Mouse (Mus musculus): Measurements from ENCODE around the gene Ttc36. TPM values are rescaled to one million over a fixed set of nuclear protein-coding genes. Genes with fewer than 3 reads are reported as not detected.

The Ttc36 gene
- 0.67 and 1.1 TPM in 2 replicates for polyA plus RNA-seq (2012; rRNA removed)

GRCm38 (mm10) chr9:44802808-44803450 lies at the start of gene Ttc36:
Ttc36 (minus strand) TSS chr9:44803072.
- DNase-seq: no peak
- Histone ChIP-seq H3K4me3 (replicated peaks; ENCODE audit: insufficient read depth, low read depth, low read length) (no peak within 1 kb of the TSS), H3K4me1 (ENCODE audit: control insufficient read depth, insufficient read depth, low read length) (no peaks in the 10 kb centered on the region), H3K27ac (ENCODE audit: insufficient read depth, low read length) (no peak within 1 kb of the TSS), H3K27me3 (ENCODE audit: control insufficient read depth, insufficient read depth, low read length) (no peaks in the 10 kb centered on the region)
- TF ChIP-seq CTCF (IDR thresholded peaks at IDR 0.05; ENCODE audit: borderline replicate concordance, insufficient read depth, low read depth, low read length) (no peak), POLR2A (IDR thresholded peaks at IDR 0.05; ENCODE audit: borderline replicate concordance, insufficient read depth, low read length) (no peak)
- WGBS: 80% methylated on average over 4 of the region's 4 CpGs

GRCm38 (mm10) chr9:44847446-44847845 lies 44.6 kb upstream of the Ttc36 start:
- no peak for DNase-seq
- WGBS: 40% methylated on average over 6 of the region's 6 CpGs
- H3K27ac ChIP-seq (ENCODE audit: insufficient read depth, low read length): no peak overlapping the region
- H3K27me3 ChIP-seq (ENCODE audit: control insufficient read depth, insufficient read depth, low read length): no peaks in the 10 kb centered on the region
- H3K4me1 ChIP-seq (ENCODE audit: control insufficient read depth, insufficient read depth, low read length): no peaks in the 10 kb centered on the region
- no peak overlapping the region for H3K4me3 ChIP-seq (replicated peaks; ENCODE audit: insufficient read depth, low read depth, low read length)
- TF ChIP-seq POLR2A (IDR thresholded peaks at IDR 0.05; ENCODE audit: borderline replicate concordance, insufficient read depth, low read length): no peak
- no peak for TF ChIP-seq CTCF (IDR thresholded peaks at IDR 0.05; ENCODE audit: borderline replicate concordance, insufficient read depth, low read depth, low read length)

- H3K27ac ChIP-seq (ENCODE audit: insufficient read depth, low read length): no peak overlapping the region
- H3K4me3 ChIP-seq (replicated peaks; ENCODE audit: insufficient read depth, low read depth, low read length): no peak overlapping the region
- WGBS: 75% methylated on average over 10 of the region's 10 CpGs
- no peaks in the 10 kb centered on the region for H3K4me1 ChIP-seq (ENCODE audit: control insufficient read depth, insufficient read depth, low read length)
- peak in 1 of 2 experiments; percentile 39 for DNase-seq
- H3K27me3 ChIP-seq (ENCODE audit: control insufficient read depth, insufficient read depth, low read length): no peaks in the 10 kb centered on the region
- TF ChIP-seq POLR2A (IDR thresholded peaks at IDR 0.05; ENCODE audit: borderline replicate concordance, insufficient read depth, low read length): no peak
- peak; percentile 58 for TF ChIP-seq CTCF (IDR thresholded peaks at IDR 0.05; ENCODE audit: borderline replicate concordance, insufficient read depth, low read depth, low read length)
These were observed 38.4 kb upstream of the Ttc36 start for GRCm38 (mm10) chr9:44841241-44841640.

- Histone ChIP-seq H3K4me1 (ENCODE audit: control insufficient read depth, insufficient read depth, low read length) (no peaks in the 10 kb centered on the region), H3K4me3 (replicated peaks; ENCODE audit: insufficient read depth, low read depth, low read length) (no peak overlapping the region), H3K27ac (ENCODE audit: insufficient read depth, low read length) (no peak overlapping the region), H3K27me3 (ENCODE audit: control insufficient read depth, insufficient read depth, low read length) (no peaks in the 10 kb centered on the region)
- peak; percentile 70 to 80 for DNase-seq
- WGBS: 24% methylated on average over 7 of the region's 7 CpGs
- TF ChIP-seq POLR2A (IDR thresholded peaks at IDR 0.05; ENCODE audit: borderline replicate concordance, insufficient read depth, low read length) (no peak), CTCF (IDR thresholded peaks at IDR 0.05; ENCODE audit: borderline replicate concordance, insufficient read depth, low read depth, low read length) (peak; percentile 74)
These were observed 33.6 kb upstream of the Ttc36 start for GRCm38 (mm10) chr9:44836439-44836838.

GRCm38 (mm10) chr9:44832356-44832755 lies 29.5 kb upstream of the Ttc36 start:
- no peak for TF ChIP-seq POLR2A (IDR thresholded peaks at IDR 0.05; ENCODE audit: borderline replicate concordance, insufficient read depth, low read length)
- TF ChIP-seq CTCF (IDR thresholded peaks at IDR 0.05; ENCODE audit: borderline replicate concordance, insufficient read depth, low read depth, low read length): no peak
- Histone ChIP-seq H3K27me3 (ENCODE audit: control insufficient read depth, insufficient read depth, low read length) (no peaks in the 10 kb centered on the region), H3K4me1 (ENCODE audit: control insufficient read depth, insufficient read depth, low read length) (no peaks in the 10 kb centered on the region), H3K4me3 (replicated peaks; ENCODE audit: insufficient read depth, low read depth, low read length) (no peak overlapping the region), H3K27ac (ENCODE audit: insufficient read depth, low read length) (no peak overlapping the region)
- peak in 1 of 2 experiments; percentile 32 for DNase-seq
- 49% methylated on average over 4 of the region's 4 CpGs for WGBS

GRCm38 (mm10) chr9:44830506-44830905 lies 27.6 kb upstream of the Ttc36 start:
- 72% methylated on average over 2 of the region's 2 CpGs for WGBS

GRCm38 (mm10) chr9:44828944-44829343 lies 26.1 kb upstream of the Ttc36 start:
- Histone ChIP-seq H3K4me3 (replicated peaks; ENCODE audit: insufficient read depth, low read depth, low read length) (no peak overlapping the region), H3K27me3 (ENCODE audit: control insufficient read depth, insufficient read depth, low read length) (no peaks in the 10 kb centered on the region), H3K4me1 (ENCODE audit: control insufficient read depth, insufficient read depth, low read length) (no peaks in the 10 kb centered on the region), H3K27ac (ENCODE audit: insufficient read depth, low read length) (no peak overlapping the region)
- no peak for TF ChIP-seq CTCF (IDR thresholded peaks at IDR 0.05; ENCODE audit: borderline replicate concordance, insufficient read depth, low read depth, low read length)
- TF ChIP-seq POLR2A (IDR thresholded peaks at IDR 0.05; ENCODE audit: borderline replicate concordance, insufficient read depth, low read length): no peak
- DNase-seq: no peak
- 96% methylated on average over 11 of the region's 11 CpGs for WGBS

More at GRCm38 (mm10) chr9:44830506-44830905, 27.6 kb upstream of the Ttc36 start:
- Histone ChIP-seq H3K4me3 (replicated peaks; ENCODE audit: insufficient read depth, low read depth, low read length) (no peak overlapping the region), H3K4me1 (ENCODE audit: control insufficient read depth, insufficient read depth, low read length) (no peaks in the 10 kb centered on the region), H3K27ac (ENCODE audit: insufficient read depth, low read length) (no peak overlapping the region), H3K27me3 (ENCODE audit: control insufficient read depth, insufficient read depth, low read length) (no peaks in the 10 kb centered on the region)
- TF ChIP-seq CTCF (IDR thresholded peaks at IDR 0.05; ENCODE audit: borderline replicate concordance, insufficient read depth, low read depth, low read length): no peak
- TF ChIP-seq POLR2A (IDR thresholded peaks at IDR 0.05; ENCODE audit: borderline replicate concordance, insufficient read depth, low read length): no peak
- DNase-seq: no peak

GRCm38 (mm10) chr9:44826660-44827059 lies 23.8 kb upstream of the Ttc36 start:
- Histone ChIP-seq H3K27me3 (ENCODE audit: control insufficient read depth, insufficient read depth, low read length) (no peaks in the 10 kb centered on the region), H3K4me1 (ENCODE audit: control insufficient read depth, insufficient read depth, low read length) (no peaks in the 10 kb centered on the region), H3K27ac (ENCODE audit: insufficient read depth, low read length) (no peak overlapping the region), H3K4me3 (replicated peaks; ENCODE audit: insufficient read depth, low read depth, low read length) (no peak overlapping the region)
- TF ChIP-seq POLR2A (IDR thresholded peaks at IDR 0.05; ENCODE audit: borderline replicate concordance, insufficient read depth, low read length) (no peak), CTCF (IDR thresholded peaks at IDR 0.05; ENCODE audit: borderline replicate concordance, insufficient read depth, low read depth, low read length) (no peak)
- WGBS: 91% methylated on average over 7 of the region's 7 CpGs
- DNase-seq: no peak
